Mouse (Mus musculus) brown adipose tissue, adult 24 weeks (tissue): ENCODE results near the gene Dpp3. TPM values are rescaled to one million over a fixed set of nuclear protein-coding genes. Genes with fewer than 3 reads are reported as not detected.

ENCODE experiments used
- H3K27ac ChIP-seq: fragments of 200-500 bp; replicated peaks from 2 replicates; pipeline ENCODE4 v1.5.1; 2012; ENCODE audit warnings: low read depth, mild to moderate bottlenecking, low read length
- H3K4me1 ChIP-seq: fragments of 200-500 bp; 2 replicates; pipeline ENCODE4 v1.6.1; 2012; ENCODE audit warnings: low read length, mixed read lengths; ENCODE audit not compliant: control insufficient read depth, insufficient read depth, insufficient read length
- H3K4me3 ChIP-seq: fragments of 200-500 bp; 2 replicates; pipeline ENCODE4 v1.5.1; 2012; ENCODE audit warnings: low read depth, mild to moderate bottlenecking, low read length, moderate library complexity; ENCODE audit not compliant: insufficient read depth
- polyA plus RNA-seq: library from polyadenylated mRNA; stranded (reverse); fragments of >200 nt; gene quantifications from 2 replicates; pipeline ENCODE4 v1.2.4, GENCODE M21; 2012; ENCODE audit not compliant: missing spikeins, insufficient read depth, insufficient read length

Gene Dpp3
- polyA plus RNA-seq, 1 experiment = 16.9 TPM

DNA sequence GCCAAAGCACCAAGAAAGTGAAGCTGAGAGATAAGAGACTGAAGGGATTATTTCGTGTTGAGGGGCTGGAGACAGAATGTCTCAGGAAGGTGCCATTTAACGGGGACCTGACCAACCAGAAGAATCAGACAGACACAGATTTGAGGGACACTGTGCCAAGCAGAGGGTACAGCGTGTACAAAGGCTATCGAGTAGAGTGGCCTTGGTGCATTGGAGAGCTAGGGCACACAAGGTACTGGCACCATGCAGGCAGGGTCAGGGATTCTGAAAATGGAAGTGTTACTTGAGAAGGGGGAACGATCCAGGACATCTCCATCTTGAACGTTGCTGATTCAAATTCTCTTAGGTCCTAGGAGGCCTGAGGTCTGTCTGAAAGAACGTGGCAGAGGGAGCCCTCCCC is 18.7 kb downstream of the Dpp3 start:
- H3K27ac ChIP-seq = no peak overlapping the region
- H3K4me1 ChIP-seq = 0 out of 2 replicates have a peak, but pooled peaks cover 3% of the 10 kb centered on the region
- H3K4me3 ChIP-seq = no peak overlapping the region

DNA sequence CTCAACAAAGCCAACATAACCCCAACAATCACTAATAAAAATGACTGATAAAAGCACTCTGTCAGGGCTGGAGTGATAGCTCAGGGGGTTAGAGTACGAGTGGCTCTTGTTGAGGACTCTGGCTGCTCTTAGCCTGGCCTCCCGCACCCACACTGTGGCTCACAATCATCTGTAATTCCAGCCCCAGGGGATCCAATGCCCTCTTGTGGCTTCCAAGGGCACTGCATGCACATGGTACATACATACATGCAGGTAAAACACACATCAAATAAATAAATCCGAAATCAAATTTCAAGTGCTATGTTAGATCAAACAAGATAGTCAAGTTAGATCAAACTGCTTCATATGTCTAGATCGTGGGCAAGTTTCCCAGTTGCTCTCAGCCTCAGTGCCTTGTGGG is 20.0 kb downstream of the Dpp3 start:
- Histone ChIP-seq H3K4me1 (0 out of 2 replicates have a peak, but pooled peaks cover 3% of the 10 kb centered on the region), H3K4me3 (no peak overlapping the region), H3K27ac (no peak overlapping the region)

DNA sequence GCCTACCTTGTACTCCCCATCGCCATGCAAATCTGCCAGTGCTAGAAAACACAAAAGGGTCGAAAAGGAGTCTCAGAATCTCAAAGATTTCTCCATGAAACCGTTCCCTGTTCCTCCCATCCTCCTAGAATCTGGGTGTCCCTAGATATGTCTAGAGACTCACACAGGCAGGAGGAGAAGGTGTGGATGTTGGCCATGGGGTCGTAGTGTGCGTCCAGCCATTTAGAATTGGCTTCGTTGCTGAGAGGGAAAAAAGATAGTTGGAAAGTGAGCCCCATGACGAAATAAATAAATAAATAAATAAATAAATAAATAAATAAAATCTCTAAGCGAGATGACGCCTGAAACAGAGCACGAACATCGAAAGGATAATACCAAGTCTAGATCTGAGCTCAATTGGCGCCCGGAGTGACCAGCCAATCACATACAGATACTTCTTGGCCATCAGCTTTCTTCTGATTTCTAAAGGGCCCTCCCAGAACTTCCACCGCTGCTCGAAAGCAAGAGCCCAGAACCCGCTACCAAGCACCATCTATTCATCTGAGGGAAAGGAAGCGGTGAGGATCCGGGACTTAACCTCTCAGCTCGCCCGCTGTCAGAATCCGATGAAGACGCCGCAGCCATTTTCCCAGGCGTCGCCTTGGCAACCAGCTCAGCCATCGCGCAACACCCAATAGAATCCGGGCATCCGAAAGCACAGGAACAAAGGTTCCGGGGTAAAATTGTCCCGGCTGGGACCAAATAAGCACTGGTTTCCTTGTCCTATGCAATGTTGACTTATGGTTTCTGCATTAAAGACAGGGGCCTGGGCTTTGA is 21.9 kb downstream of the Dpp3 start, which contains the start of gene Bbs1:
Bbs1 (minus strand) TSS at position 650 of the 816 bp plus-strand sequence.
- Histone ChIP-seq H3K4me3 (peak within 1 kb of the TSS; percentile 80), H3K4me1 (0 out of 2 replicates have a peak, but pooled peaks cover 3% of the 10 kb centered on the region), H3K27ac (no peak within 1 kb of the TSS)

DNA sequence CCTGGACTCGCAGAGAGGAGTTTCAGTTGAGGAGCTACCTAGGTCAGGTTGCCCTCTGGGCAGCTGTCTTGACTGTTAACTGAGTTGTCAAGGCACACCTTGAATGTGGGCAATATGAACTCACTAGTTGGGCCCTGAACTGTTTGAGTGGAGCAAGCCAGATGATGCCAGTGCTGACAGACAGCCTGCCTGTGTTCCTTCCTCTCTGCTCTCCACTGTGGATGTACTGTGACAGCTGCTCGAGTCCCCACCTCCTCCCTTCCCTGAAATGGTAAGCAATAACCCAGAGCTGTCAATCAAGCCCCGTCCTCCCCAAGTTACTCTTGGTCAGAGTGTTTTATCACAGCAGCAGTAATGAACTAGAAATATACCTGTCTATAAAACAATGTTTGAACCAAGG is 28.2 kb downstream of the Dpp3 start:
- Histone ChIP-seq H3K4me3 (no peak overlapping the region), H3K4me1 (no peaks in the 10 kb centered on the region), H3K27ac (no peak overlapping the region)

DNA sequence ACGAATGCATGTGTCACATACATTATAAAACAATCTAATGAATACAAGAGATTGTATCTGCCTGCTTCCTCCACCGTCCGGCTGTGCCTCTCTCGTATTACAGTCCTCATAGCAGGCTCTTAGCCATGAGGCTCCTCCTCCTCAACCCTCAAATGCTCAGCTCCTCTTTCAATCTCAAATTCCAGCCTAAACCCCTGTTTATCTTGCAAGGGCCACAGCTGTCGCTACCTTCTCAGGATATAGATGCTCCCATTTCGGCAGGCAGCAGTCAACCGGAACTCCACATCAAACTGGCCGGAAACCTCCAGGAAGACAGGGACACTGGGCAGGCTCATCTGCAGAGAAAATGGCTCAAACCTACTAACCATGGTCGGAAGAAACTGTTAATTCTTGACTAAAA is 29.1 kb downstream of the Dpp3 start:
- H3K27ac ChIP-seq = no peak overlapping the region
- H3K4me3 ChIP-seq = no peak overlapping the region

DNA sequence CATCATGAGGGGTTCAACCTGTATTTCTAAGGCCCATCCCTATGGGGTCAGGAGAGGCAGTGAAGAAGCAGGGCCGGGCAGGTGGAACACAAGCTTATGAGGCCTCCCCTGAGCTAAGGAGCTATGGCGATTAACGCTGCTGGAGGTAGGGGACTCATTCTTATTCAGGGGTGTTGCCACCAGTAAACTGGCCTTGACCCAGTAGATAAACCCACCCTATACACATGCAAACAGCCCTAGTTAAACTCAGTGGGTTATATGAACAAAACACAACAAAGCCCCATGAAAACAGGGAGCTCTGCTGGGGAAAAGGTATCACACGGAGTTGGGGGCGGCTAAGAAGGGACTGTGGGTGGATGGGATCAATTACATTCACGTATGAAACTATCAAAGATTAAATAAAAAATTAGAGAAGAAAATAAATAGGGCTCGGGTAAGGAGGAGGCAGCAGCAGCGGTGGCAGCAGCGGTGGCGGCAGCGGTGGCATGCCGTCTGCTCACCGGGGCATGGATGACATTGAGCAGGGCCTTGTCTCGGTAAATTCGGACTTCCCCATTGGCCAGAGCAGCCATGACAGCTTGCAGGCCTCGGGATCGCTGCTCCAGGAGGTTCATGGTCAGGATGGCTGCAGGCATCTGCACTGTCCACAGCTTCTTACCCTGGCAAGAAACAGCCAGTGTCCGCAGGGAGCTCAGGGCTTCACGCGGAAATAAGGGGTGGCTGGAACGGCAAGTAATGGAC is 31.1 kb downstream of the Dpp3 start:
- Histone ChIP-seq H3K27ac (no peak overlapping the region), H3K4me3 (no peak overlapping the region), H3K4me1 (no peaks in the 10 kb centered on the region)

More for the DNA sequence above, 29.1 kb downstream of the Dpp3 start:
- H3K4me1 ChIP-seq = no peaks in the 10 kb centered on the region

DNA sequence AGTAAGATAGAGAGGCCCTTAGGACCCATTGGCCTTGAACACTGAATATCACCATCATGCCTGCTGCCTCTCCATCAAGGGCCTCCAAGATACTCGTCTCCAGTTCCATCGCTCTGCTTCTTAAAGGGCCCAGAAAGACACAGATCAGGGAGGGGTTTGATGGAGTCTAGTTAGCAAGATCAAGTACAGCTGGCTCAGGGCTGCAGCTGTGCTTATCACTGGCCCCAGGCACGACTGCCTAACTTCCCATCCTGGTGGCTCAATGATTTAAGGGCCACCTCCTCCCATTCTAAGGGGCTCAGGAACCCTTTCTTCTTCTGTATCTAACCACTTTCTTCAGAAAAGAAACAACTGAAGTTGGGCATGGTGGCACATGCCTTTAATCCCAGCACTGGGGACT is 36.3 kb downstream of the Dpp3 start:
- Histone ChIP-seq H3K4me3 (no peak overlapping the region), H3K4me1 (no peaks in the 10 kb centered on the region), H3K27ac (no peak overlapping the region)

DNA sequence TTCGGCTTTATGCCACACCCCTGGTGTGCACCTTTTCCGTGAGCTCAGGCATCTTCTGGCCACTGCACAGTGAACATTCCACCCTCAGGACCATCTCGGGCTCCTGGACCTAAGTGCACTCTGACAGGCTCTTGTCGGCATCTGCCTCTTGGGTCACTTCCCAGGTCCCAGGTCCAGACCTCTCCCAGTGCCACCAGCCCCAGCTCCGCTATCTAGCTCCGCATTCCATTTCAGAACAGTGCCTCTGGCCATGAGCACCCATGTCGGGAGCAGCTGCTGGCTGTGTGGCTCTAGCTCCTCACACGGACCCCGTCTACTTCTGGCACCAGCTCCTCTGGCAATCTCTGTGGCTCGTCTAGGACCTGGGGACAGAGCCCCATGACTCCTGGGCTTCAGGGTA is 38.3 kb downstream of the Dpp3 start:
- no peak overlapping the region for H3K27ac ChIP-seq
- H3K4me3 ChIP-seq = no peak overlapping the region
- no peaks in the 10 kb centered on the region for H3K4me1 ChIP-seq

DNA sequence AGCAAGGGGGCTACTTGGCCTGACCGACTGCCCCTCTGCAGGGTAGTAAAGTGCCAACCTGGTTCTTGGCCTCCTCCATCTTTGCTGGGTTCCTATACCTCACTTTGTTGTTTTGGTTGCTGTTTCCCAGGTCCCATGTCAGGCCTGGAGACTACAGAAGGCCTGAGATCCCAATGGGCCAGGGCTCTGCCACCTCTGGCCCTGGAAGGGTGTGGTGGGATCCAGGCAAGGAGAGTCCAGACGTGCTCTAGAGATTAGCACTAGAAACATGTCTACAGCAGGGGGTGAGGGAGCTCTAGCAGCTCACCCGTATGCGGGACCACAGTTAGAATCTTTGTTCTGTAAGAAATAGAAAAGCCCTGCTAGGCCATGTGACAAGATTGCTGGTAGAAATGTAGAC is 44.1 kb downstream of the Dpp3 start:
- no peak overlapping the region for H3K4me3 ChIP-seq
- H3K4me1 ChIP-seq = no peaks in the 10 kb centered on the region; the same call in 1 of the 2 replicates
- no peak overlapping the region for H3K27ac ChIP-seq

DNA sequence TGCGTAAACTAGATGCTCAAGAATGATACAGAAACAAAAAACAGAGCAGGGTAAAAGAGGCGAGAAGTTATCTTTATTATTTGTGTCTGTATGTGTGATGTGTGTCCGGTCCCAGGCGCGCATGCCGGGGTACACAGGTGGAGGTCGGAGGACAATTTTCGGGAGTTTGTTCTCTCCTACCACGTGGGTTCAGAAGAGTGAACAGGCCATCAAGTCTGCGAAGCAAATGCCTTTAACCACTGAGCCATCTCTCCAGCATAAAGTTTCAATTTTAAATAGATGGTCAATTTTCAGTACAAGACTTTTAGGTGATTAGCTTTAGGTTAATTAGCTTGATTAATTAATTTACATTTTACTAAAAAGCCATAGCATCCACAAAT is 48.8 kb downstream of the Dpp3 start:
- Histone ChIP-seq H3K27ac (no peak overlapping the region), H3K4me1 (no peaks in the 10 kb centered on the region; the same call in 1 of the 2 replicates), H3K4me3 (peak overlapping the region; percentile 96)

DNA sequence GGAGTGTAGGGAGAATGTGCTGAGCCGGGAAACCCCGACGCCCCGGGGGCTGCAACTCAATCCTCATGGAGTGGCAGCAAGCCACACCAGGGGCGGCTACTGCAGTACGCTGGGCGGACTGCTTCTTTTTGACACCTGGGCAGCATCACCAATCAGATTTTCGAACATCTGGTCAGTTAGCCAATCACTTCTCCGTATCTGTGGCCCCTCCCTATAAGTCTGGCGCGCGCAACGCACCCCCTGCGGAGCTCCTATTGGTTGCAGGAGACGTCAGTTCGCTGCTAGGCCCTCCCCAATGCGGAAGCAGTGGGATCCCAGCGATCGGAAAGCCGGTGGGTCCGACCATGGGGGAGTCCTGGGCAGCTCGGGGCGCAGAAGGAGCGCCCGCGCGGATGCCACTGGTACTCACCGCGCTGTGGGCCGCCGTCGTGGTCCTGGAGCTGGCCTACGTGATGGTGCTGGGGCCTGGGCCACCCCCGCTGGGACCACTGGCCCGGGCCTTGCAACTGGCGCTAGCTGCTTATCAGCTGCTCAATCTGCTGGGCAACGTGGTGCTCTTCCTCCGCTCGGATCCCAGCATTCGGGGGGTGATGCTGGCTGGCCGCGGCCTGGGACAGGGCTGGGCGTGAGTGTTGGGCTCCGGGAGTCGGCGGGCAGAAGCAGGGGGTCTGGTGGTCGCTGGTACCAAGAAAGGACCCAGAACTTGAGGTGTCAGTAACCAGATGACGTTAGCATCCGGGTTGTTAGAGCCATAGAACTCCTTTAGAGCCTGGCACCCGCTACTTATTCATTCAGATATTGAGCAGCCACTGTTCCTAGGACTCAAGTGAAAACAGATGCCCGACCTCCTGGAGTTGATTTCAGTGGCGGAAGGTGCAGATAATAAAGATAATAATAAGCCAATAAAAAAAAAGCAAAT is 49.4 kb downstream of the Dpp3 start, which contains the start of gene Zdhhc24:
Zdhhc24 (plus strand) TSS at position 264 of the 919 bp plus-strand sequence.
- Histone ChIP-seq H3K27ac (no peak within 1 kb of the TSS), H3K4me1 (no peaks in the 10 kb centered on the region; the same call in 1 of the 2 replicates), H3K4me3 (peak within 1 kb of the TSS; percentile 96)

DNA sequence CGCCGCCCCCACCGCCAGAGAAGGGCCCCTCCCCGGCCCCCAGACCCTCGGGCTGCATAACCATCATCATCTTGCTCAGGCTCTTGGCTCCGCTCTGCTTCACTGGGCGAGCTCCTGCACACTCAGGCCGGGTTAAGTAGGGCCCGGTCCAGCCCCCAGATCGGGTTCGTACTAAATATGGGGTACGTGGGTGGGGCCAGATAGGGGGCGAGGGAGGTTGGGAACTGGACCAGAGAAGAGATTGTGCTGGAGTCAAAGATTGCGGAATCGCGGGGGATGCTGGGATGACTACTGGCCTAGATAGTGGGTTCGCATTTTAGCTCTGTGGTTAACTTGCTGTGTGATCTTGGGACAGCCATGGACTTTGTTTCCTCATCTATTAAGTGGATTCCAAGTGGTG is 50.3 kb downstream of the Dpp3 start, which contains the start of gene Actn3:
Actn3 (minus strand) TSS at position 125 of the 400 bp plus-strand sequence.
- H3K27ac ChIP-seq = no peak within 1 kb of the TSS
- peak within 1 kb of the TSS; percentile 96 for H3K4me3 ChIP-seq
- H3K4me1 ChIP-seq = no peaks in the 10 kb centered on the region; the same call in 1 of the 2 replicates

DNA sequence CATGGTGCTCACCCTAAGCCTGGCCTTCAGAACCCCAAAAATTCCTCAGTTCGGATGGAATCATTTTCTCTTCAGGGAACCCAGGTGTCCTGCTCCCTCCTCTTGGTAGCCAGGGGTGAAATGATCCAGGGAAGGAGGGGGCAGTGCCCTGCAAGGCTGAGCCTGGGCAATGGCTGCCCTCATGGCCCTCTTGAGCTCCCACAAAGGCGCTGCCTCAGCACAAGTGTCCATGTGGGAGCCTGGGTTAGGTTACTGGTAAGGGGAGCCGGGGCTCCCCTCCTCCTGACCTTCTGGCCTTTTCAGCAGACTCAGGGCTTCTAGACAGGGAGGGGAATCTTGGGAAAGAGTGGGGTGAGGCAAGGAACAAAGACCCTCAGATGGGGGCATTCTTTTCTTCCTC is 51.3 kb downstream of the Dpp3 start:
- no peak overlapping the region for H3K27ac ChIP-seq
- peak overlapping the region; percentile 3; the same call in 1 of the 2 replicates for H3K4me3 ChIP-seq
- no peaks in the 10 kb centered on the region; the same call in 1 of the 2 replicates for H3K4me1 ChIP-seq

DNA sequence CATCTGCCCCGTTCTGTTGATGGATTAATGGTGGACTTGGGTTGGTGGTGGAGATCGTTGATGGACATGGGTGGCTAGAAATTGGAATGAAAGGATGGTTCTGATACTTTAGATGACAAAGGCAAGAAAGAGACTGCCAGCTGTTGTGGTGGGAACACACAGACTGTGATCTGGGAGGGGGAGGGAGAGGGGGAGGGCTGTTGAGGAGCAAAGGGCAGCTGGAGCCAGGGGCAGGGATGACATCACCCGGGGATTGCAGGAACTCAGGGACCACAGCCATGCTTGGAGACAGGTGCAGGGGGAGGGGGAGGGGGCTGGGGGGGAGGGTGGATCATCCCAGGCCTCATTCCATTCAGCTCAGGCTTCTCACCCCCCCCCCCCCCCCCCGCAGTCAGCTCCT is 51.8 kb downstream of the Dpp3 start:
- H3K4me1 ChIP-seq = no peaks in the 10 kb centered on the region; the same call in 1 of the 2 replicates
- H3K27ac ChIP-seq = no peak overlapping the region
- no peak overlapping the region for H3K4me3 ChIP-seq
